Mouse (Mus musculus): ENCODE results near the gene Map2k6. TPM values are rescaled to one million over a fixed set of nuclear protein-coding genes. Genes with fewer than 3 reads are reported as not detected.
A peak's percentile ranks its signal among the peaks of the same experiment; 100 is the strongest.

Map2k6 gene
- total RNA-seq, 4 experiments from 2014 or later: 28.0 to 37.1 (median 32.3) TPM

DNA sequence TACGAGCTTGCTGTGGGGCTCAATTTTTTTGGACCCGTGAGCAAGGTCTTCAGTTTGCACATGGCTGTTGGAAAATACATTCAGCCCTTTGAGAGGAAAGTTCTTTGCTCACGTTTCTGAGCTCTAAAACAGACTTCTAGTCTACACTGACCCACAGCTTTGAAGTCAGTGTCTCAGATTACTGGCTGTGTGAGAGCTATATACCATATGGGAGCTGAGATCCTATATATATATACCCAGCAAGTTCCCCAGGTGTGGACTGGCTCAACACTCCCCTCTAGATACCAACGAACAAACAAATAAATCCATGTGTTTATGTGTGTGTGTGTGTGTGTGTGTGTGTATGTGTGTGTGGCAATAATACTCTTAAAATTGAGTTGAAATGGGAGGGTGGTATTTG, 83.7 kb downstream of the Map2k6 start:
- DNase-seq (ENCODE audit: low spot score in 2 of 2): no peak

DNA sequence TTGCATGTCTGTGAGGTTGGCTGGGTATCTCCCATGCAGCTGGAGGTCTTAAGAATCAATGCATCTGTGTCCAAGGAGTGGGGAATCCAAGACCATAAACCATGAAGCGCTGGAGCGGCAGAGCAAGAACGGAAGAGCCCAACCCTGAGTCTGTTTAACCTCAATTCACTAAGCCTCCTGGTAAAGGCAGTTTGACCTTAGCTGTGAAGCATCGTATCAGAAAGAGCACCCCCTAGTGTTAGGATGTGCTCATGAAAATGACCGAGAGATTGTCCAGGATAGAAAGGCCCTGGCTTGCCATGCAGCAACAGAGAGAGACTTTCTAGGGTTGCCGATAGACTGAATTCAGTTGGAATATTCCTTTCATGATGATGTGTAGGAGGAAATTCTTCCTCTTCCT, 84.2 kb downstream of the Map2k6 start:
- no peak for DNase-seq (ENCODE audit: low spot score in 2 of 2)

DNA sequence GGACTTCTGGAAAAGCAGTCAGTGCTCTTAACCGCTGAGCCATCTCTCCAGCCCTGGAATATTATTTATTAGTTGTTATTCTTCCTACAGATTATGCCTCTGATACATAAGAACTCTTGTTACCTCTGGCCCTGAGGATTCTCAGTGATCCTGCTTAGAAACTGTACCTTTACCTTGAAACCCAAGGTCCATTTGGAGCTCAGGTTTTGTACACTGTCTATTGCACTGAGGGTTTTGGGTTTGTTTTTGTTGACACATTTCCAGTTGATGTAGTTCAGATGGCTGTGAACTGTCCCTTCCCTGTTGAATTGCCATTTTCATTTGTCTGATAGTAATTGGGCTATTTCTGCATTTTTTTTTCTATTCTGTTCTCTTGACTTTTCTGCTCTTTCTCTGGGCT, 85.5 kb downstream of the Map2k6 start:
- DNase-seq (ENCODE audit: low spot score in 2 of 2): no peak

DNA sequence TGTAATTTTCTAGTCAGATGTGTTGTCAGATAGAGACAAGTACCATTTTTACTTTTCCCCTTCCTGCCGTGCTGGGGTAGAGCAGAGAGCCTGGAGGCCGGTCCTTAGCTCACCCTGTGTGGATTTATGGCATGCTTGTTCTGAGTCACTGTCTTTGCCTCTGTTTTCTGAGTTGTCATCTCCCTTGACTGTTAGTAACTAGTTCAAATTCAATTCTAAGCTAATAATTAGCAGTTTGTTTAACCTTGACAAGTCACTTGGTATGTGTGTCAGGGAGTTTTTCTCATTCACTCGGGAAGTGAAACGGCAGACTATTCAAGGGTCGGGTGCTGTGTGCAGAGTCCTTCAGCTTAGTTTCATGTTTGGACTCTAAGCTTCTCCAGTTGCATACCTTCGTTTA, 86.2 kb downstream of the Map2k6 start:
- no peak for DNase-seq (ENCODE audit: low spot score in 2 of 2)

DNA sequence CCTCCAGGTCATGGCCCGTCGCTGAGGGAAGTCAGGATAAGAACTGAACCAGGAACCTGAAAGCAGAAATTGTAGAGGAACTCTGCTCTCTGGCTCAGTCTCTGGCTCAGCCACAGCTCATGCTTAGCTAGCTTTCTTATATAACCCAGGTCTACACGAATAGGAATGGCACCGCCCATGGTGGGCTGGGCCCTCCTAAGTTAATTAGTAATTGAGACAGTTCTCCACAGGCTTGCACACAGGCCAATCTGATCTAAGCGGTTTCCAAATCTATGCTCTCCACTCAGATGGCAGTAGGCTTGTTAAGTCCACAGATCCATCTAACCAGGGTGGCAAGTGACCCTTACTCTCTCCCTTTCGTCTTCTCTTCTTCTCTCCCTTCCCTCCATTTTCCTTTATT, 88.9 kb downstream of the Map2k6 start:
- DNase-seq (ENCODE audit: low spot score in 2 of 2): no peak

DNA sequence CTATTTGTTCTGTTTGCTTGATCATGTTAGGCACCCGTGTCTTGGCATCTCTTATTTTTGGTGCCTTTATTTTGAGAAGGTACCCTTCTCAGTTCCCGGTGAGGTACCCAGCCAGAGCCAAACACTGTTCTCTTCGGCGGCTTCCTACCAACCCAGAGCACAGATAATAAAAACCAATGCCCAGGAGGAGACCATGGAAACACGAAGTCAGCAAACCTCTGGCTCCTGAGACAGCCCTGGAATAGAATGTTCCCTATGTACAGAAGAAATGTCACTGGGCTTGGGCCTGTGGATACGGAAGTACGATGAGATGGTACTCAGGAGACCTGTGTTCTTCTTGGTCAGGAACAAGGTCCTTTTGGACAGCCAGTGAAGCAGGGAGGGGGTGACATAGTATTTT, 89.4 kb downstream of the Map2k6 start:
- no peak for DNase-seq (ENCODE audit: low spot score in 2 of 2)

DNA sequence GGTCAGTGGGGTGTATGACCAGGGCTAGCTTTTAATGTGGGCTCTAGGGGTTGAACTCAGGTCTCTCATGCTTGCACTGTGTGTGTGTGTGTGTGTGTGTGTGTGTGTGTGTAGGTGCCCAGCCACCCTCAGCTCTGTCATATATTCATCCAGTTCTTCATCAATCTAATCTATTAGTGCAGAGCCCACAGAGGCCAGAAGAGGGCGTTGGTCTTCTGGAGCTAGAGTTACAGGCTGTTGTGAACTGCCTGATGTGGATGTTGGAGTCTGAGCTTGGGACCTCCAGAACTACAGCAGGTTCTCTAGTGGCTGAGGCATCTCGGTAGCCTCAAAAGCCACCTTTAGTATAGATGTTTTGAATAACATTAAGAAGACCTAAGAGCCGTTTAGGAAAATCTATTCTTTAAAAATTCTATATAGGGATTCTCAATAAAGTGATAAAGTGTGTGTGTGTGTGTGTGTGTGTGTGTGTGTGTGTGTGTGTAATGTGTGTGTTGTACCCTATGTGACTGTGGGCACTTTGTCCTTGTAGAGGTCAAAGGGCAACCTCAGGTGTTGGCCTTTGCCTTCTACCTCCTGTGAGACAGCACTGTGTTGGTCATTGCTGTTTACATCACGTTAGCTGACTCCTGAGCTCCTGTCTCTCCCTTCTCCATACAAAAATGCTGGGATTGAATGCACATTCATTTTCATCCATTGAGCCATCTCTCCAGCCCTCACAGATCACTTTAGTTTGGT, 96.6 kb downstream of the Map2k6 start:
- no peak for DNase-seq (ENCODE audit: low spot score in 2 of 2)

DNA sequence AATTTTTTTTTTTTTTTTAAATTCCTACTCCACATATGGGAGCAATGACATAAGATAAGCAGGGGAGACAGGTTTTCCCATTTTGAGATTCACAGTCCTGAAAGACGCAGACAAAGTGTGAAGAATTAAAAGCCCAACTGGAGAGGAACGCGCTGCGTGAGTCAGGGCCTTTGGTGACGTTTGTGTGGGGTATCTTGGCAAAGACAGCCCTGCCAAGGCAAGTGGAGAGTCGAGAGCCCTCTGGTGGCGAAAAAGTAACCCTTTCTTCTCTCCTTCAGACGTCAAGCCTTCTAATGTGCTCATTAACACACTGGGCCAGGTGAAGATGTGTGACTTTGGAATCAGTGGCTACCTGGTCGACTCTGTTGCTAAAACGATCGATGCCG, 97.1 kb downstream of the Map2k6 start:
- DNase-seq (ENCODE audit: low spot score in 2 of 2): peak; percentile 51 to 72

DNA sequence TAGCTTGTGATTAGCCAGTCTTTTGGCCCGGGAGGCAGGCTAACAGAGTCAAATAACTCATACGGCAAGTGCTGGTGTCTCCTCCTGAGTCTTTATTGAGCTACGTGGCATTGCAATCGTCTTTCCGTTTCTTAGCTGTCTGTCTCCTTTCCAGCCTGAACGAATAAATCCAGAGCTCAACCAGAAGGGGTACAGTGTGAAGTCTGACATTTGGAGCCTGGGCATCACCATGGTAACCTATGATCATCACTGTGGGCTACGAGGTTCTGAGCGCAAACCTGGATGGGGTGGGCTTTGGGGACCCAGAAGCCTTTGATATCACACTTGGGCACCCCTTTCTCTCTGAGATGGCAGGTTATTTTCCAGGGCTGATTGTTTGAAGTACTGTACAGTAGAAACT, 98.8 kb downstream of the Map2k6 start:
- no peak for DNase-seq (ENCODE audit: low spot score in 2 of 2)

DNA sequence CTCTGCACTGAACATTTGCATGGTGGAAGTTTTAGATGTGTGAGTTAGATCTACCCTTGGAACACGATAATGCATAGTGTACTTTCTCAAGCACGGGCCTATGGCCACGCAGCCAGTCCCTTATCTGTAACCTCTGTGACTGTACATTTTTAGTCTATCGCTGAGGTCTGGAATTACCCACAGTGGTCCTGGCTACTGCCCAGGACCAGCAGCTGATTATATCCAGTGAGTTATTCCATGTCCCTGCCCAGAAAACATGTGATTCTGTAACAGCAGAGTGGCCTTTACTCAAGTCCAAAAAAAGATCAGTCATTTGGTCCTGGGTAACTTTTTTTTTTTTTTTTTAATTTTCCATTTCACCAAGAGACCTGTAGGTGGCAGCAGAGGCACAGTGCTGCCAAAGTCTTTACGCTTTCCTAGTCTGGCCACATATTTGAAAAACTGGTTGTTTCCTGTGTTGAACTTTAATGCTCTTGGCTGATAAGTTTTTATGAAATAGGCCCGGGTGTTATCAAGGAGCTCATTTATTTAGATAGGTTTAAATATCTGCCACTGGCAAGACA, 99.8 kb downstream of the Map2k6 start:
- DNase-seq (ENCODE audit: low spot score in 2 of 2): no peak

DNA sequence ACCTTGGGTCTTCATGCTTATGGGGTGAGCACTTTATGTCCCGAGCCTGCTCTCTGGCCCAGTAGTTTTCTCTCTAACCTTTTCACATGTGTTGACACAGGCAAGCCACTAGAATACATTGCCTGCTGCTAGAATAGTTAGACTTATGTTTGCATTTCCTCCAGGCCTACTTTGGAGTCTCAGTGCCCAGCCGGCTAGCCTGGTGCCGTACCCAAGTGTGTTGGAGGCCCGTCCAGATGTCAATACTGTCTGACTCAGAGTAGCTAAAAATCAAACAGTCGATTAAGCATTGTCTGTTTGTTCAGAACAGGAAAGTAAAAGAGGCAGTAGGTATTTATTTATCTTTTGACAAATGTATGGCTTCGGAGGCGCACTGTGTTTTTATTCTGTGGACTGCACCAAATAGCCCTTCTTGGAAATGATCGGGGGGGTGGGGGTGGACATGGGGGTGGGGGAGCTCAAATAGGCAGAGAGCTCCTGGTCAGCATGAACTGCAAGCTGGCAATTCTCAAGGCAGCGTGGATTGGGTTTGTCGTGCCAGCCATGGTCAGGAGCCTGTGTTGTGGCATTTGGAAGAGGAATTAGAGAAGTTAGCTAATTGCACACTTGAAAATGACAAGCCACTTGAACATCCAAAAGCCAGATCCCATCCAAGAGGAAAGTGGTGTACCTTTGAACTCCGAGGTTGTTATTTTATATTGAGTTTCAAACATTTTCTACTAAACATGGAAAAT, 104.2 kb downstream of the Map2k6 start:
- DNase-seq (ENCODE audit: low spot score in 2 of 2): no peak

DNA sequence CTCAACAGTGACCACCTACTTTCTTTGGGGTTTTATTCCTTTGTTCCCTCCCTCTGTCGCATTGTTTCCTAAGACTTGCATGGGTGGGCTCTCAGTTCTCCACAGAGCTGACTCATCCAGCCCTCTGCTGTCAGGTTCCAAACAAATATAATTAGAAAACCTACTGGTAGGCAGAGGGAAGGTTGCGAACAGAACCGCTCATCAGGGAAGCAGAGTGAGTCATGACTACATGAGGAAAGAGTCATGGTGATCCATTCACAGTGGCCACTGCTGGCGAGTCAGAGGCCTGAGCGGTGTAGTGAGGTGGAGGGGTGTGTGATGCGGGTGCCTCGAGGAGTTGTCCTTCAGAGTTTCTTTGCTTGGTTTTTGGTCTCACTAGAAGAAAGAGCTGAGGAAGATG, 112.5 kb downstream of the Map2k6 start:
- DNase-seq (ENCODE audit: low spot score in 2 of 2): peak; percentile 32 to 35

DNA sequence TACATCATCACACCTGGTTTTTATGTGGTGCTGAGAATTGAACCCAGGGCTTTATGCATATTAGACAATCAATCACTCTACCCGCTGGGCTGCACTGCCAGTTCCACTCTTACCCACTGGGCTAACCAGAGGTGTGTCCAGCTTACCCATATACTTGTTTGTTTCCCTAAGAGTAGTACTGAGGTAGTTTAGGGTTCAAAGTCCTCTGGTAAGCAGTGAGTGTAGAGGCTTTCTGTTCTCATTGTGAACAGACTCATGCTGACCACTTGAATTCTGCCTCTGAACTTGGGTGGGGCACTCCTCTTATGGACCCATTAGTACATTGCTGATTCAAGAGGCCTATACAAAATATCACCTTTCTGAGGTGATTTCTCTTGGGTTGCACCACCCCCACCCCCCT, 119.7 kb downstream of the Map2k6 start:
- no peak for DNase-seq (ENCODE audit: low spot score in 2 of 2)

DNA sequence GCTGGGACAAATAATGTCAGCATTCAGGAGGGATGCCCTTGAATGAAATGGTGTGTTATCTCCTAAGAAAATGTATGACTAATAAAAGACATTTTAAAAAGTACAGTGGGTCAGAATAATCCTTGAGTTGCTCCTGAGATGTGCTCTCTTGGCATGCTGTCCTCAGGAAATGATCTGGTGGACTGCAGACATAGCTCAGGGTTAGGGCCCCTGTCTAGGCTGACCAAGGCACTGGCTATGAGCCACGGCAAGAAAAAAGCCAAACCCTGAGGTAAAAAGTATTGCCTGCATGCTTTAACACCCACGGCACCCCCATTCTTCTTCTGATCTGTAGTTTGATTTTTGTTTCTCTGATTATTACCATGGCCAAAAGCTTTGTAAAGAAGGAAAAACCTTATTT, 124.0 kb downstream of the Map2k6 start:
- no peak for DNase-seq (ENCODE audit: low spot score in 2 of 2)

DNA sequence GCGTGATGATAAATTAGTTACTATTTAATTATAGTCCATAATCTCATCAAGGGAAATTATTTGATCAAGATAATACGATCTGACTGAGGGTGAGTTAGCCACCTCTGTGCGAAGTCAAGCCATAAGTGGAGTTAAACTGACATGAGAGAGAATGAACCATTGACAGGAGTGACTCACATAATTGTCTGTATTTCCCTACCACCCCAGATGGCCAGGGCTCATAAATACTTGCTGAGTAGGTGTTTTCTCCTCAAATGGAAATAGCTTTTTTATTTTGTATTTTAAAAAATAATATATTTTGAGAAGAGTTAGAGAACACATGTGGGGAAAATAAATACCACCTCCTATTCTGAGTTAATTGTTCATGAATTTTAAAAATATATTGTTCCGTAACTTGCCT, 127.2 kb downstream of the Map2k6 start:
- DNase-seq (ENCODE audit: low spot score in 2 of 2): peak; percentile 11 to 49

DNA sequence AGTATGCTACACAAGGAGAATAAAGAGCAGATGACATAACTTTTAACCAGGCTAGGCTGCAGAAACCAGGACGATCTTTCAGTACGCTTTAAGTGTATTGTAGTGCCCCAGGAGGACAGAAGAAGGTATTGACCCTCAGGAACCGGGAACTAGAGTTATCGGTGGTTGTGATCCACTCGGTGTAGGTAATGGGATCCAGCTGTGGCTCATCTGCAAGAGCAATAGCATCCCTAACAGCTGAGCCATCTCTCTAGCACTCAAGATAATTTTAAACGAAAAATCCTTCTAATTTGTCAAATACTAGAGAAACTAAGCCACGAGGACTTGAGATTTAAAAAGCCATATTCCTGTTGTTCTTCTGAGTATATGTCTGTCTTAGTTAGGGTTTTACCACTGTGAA, 132.2 kb downstream of the Map2k6 start:
- DNase-seq (ENCODE audit: low spot score in 2 of 2): no peak

DNA sequence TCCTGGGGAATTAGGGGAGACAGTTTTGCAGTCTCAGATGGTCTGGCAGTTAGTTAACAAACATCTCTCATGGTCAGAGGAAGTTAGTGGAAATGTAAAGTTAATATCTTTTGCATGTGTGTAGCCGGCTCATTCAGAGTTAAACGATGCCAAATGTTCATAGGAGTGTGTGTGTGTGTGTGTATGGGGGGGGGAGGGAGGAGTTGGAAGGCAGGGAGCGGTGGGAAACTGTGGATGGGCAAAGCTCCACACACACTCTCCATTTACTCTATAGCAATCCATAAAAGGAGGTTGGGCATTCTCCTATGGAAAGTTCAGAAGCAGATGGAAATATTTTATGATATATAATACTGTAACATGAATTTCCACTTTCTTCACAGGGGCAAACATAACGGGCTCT, 135.9 kb downstream of the Map2k6 start:
- no peak for DNase-seq (ENCODE audit: low spot score in 2 of 2)

DNA sequence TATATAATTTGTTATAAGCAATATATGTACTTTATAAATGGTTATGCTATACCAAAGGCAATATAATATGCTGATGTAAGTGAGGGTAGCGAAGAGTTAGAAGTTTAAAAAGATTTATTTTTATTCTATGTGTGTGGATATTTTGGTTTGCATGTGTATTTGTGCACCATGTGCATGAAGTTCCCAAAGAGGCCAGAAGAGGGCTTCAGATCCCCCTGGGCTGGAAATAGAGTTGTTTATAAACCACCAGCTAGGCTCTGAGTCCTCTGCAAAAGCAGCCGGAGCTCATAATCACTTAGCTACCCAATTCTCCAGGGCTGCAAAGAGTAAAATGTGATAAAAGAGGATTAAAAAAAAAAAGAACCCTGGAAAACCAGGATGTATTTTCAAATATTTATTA, 137.6 kb downstream of the Map2k6 start:
- no peak for DNase-seq (ENCODE audit: low spot score in 2 of 2)

DNA sequence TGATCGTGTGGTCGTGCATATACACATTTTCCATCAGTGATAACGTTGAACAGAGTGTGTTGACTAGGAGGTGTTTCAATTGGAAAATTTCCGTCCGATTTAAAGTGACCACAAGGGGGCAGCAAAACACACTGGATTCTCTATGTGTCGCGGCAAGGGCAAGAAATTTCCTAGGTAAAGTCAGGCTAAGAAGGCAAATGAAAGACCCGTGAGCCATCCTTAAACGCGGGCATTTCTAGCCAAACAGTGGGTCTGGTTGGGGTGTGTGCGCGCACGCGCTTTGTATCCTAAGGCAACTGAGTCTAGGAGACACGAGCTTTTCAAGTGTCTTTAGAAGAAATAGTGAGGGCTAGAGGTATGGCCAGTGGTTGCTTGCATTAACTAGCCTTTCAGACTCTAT, 138.7 kb downstream of the Map2k6 start:
- peak; percentile 64 to 83 for DNase-seq (ENCODE audit: low spot score in 2 of 2)

DNA sequence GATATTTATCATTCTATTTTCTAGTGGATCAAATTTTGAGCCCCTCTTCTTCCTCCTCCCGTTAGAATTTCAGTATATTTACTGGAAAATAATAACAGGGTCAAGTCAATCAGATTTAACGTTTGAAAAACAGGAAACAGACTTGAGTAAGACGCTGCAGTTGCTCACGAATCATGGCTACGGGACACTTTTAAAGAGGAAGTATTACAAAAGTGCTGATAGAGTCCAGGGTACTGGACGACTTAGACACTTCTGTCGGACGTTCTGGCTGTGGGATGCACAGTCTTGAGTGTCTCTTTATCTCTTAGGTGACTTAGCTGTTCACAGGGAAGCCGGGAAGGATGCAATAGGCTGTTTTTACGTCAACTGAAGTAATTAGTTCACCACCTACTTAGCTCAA, 139.3 kb downstream of the Map2k6 start:
- DNase-seq (ENCODE audit: low spot score in 2 of 2): no peak

DNA sequence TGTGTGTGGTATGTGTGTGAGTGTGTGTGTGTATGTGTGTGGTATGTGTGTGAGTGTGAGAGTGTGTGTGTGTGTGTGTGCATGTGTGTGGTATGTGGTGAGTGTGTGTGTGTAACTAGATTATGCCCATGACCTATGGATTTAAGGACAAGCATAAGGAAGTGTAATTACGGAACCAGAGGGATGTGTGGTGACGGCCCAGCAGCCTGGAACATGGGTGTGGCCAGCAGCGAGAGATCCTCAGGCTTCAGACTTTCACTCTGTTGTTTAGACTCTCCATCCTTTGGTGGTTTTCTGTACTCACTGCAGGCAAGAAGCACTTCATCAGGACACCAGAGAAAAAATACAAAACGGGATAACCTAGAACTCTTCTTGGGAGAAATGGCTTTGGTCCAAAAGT, 143.0 kb downstream of the Map2k6 start:
- DNase-seq (ENCODE audit: low spot score in 2 of 2): no peak

DNA sequence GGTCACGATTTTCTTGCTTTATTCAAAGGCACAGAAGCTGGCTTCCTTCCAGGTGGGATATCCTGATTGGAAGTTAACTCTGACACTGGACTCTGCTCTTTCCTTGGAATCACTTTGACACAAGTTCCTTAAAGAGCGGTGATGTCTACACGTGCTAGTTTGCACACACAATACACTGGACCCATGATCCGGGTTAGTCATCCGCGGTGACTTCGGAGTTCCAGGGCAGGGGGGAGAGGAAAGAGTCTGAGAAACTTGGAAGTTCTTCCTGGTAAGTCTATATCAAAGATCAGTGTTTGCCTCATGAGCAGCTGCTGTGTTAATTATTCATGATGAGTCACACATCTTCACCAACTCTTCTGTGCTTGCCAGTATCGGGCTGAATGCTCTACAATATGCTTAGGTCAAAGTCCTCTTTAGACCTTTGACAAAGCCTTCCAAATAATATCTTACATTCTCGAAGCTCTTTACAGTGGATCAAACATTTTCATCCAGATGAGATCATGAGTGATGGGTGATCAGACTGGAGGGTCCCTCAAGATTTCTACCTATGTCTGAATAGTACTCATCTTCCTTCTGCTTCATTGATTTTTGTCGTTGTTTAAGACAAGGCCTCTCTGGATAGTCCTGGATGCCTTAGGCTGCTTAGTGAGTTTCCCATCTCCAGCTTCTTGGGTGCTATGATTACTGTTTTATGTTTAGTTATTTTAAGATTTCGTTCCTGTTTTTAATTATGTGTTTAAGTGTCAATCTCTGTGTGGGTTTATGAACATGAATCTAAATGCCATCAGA, 145.7 kb downstream of the Map2k6 start:
- no peak for DNase-seq (ENCODE audit: low spot score in 2 of 2)
